Mouse (Mus musculus): ENCODE results near the gene Ctsm. TPM values are rescaled to one million over a fixed set of nuclear protein-coding genes. Genes with fewer than 3 reads are reported as not detected.
"Not testable (repeated sequence)": the region's sequence is repeated elsewhere in the genome, so short reads cannot be mapped to it uniquely, and the experiment has no call there.

Ctsm gene
- polyA plus RNA-seq (2016; fragmentation: Nextera tagmentation; extraction: Ambion mirVana) = not detected in 2 replicates

DNA sequence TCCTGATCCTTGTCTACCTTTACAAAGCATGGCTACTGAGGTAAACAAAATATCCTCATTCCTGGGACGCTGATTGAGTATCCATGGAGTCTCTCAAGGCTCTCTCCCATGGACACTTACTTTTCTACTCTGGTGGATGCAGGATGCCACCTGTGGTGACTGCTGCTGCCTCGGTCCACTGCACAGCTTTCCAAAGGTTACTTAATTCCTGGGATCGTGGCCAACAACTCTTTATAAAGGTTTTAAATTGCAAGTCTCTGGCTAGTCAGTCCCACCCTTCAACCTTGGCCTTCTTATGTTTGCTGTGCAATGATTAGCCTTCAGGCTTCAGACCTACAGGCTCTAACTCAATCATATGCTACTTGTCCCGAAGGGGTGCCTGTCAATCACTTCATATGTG lies at the start of gene Ctsm:
Ctsm (minus strand) TSS at position 209 of the 400 bp plus-strand sequence.
- Histone ChIP-seq H3K36me3 (no peaks in the 10 kb centered on the region), H3K27ac (no peak within 1 kb of the TSS), H3K27me3 (ENCODE audit: insufficient read depth, poor library complexity, severe bottlenecking) (no peaks in the 10 kb centered on the region), H3K4me1 (replicated peaks) (no peaks in the 10 kb centered on the region), H3K9me3 (peaks cover 56% of the 10 kb centered on the region), H3K4me3 (no peak within 1 kb of the TSS)
- DNase-seq (ENCODE audit: low spot score) = no peak
- 76% methylated on average over 4 of the region's 4 CpGs for WGBS

DNA sequence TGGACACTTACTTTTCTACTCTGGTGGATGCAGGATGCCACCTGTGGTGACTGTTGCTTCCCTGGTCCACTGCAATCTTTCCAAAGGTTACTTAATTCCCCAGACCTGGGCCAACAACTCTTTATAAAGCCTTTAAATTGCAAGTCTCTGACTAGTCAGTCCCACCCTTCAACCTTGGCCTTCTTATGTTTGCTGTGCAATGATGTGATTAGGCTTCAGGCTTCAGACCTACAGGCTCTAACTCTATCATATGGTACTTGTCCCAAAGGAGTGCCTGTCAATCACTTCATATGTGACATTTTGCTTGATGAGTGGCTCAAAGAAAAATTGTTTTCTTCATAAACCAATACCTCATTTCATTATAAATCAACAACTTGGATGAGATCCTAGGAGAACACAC lies 28.4 kb upstream of the Ctsm start, which contains the start of gene Cts3:
Cts3 (minus strand) TSS at position 101 of the 400 bp plus-strand sequence.
- H3K4me1 ChIP-seq (replicated peaks) = no peaks in the 10 kb centered on the region
- DNase-seq (ENCODE audit: low spot score) = no peak
- no peaks in the 10 kb centered on the region for H3K36me3 ChIP-seq
- no peak within 1 kb of the TSS for H3K27ac ChIP-seq
- H3K27me3 ChIP-seq (ENCODE audit: insufficient read depth, poor library complexity, severe bottlenecking) = no peaks in the 10 kb centered on the region
- H3K9me3 ChIP-seq = peaks cover 65% of the 10 kb centered on the region
- no peak within 1 kb of the TSS for H3K4me3 ChIP-seq

DNA sequence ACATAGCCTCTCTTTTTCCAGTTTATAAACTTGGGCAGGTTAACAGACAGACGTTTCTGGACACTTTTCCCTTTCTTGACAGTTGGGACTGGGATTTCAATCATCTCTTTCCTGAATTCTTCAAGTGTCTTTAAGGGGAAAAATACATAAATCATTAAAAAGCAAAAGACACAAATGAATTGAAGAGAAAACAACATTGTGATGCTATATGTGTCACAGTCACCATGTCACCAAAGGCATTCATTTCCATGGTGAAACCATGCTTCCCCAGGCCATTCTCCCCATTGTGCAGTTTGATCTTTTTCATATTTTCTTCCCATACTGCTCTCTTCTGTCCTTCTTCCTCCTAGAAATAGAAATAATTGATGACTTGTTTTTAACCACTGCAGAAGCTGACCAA lies 26.4 kb upstream of the Ctsm start, which contains the start of gene Gm49352:
Gm49352 (minus strand) TSS at position 101 of the 400 bp plus-strand sequence.
- H3K27me3 ChIP-seq (ENCODE audit: insufficient read depth, poor library complexity, severe bottlenecking); H3K36me3 ChIP-seq; DNase-seq (ENCODE audit: low spot score); H3K4me3 ChIP-seq; H3K4me1 ChIP-seq (replicated peaks); H3K27ac ChIP-seq: not testable (repeated sequence)
- WGBS = 51% methylated on average over 1 of the region's 1 CpGs
- peaks cover 63% of the 10 kb centered on the region for H3K9me3 ChIP-seq

Other genes starting within 250 kb of the Ctsm start
- gene Cts7, start 183.6 kb downstream of the Ctsm start, polyA plus RNA-seq (2016; fragmentation: Nextera tagmentation; extraction: Ambion mirVana) = not detected in 2 replicates
- not detected in 2 replicates for gene Gm49352, start 26.3 kb upstream of the Ctsm start, polyA plus RNA-seq (2016; fragmentation: Nextera tagmentation; extraction: Ambion mirVana)
- not detected in 2 replicates for gene Cts3, start 28.3 kb upstream of the Ctsm start, polyA plus RNA-seq (2016; fragmentation: Nextera tagmentation; extraction: Ambion mirVana)